Mouse (Mus musculus): ENCODE results near the gene Tbc1d2. TPM values are rescaled to one million over a fixed set of nuclear protein-coding genes. Genes with fewer than 3 reads are reported as not detected.
"Not testable (repeated sequence)": the region's sequence is repeated elsewhere in the genome, so short reads cannot be mapped to it uniquely, and the experiment has no call there.

Tbc1d2 gene
- polyA plus RNA-seq, 1 experiment from 2014 or later = 5.2 TPM

- ATAC-seq = 0 out of 2 replicates have a peak, but pooled peaks have one; percentile 25
Observed at GRCm38 (mm10) chr4:46649161-46649560, 848 bp downstream of the Tbc1d2 start.

GRCm38 (mm10) chr4:46643676-46644112 lies 6.3 kb downstream of the Tbc1d2 start:
- Histone ChIP-seq H3K27me3 (replicated peaks; ENCODE audit: control insufficient read depth, insufficient read depth, low read length) (no peaks in the 10 kb centered on the region), H3K4me3 (ENCODE audit: low read depth, low read length) (no peak overlapping the region), H3K27ac (ENCODE audit: low read depth, low read length) (peak overlapping the region; percentile 72), H3K4me2 (replicated peaks; ENCODE audit: low read depth) (no peak overlapping the region), H3K36me3 (ENCODE audit: control insufficient read depth, insufficient read depth) (no peaks in the 10 kb centered on the region; the same call in 1 of the 2 replicates), H3K9ac (ENCODE audit: low read depth, low read length) (no peak overlapping the region), H3K9me3 (ENCODE audit: control insufficient read depth) (no peaks in the 10 kb centered on the region), H3K4me1 (replicated peaks; ENCODE audit: control insufficient read depth, insufficient read depth, low read length) (peaks cover under 1% of the 10 kb centered on the region; the same call in 1 of the 2 replicates)
- 75% methylated on average over 8 of the region's 8 CpGs for WGBS
- no peak for TF ChIP-seq CTCF (IDR thresholded peaks at IDR 0.05; ENCODE audit: low read depth)
- ATAC-seq = no peak

More at GRCm38 (mm10) chr4:46649161-46649560, 848 bp downstream of the Tbc1d2 start:
- H3K9me3 ChIP-seq (ENCODE audit: control insufficient read depth) = no peaks in the 10 kb centered on the region
- H3K9ac ChIP-seq (ENCODE audit: low read depth, low read length) = peak overlapping the region; percentile 83; the same call in 1 of the 2 replicates
- 31% methylated on average over 4 of the region's 4 CpGs for WGBS
- peaks cover 8% of the 10 kb centered on the region; the same call in 1 of the 2 replicates for H3K4me1 ChIP-seq (replicated peaks; ENCODE audit: control insufficient read depth, insufficient read depth, low read length)
- H3K27me3 ChIP-seq (replicated peaks; ENCODE audit: control insufficient read depth, insufficient read depth, low read length) = 0 out of 2 replicates have a peak, but pooled peaks cover 4% of the 10 kb centered on the region
- H3K4me2 ChIP-seq (replicated peaks; ENCODE audit: low read depth) = peak overlapping the region; percentile 91
- no peaks in the 10 kb centered on the region; the same call in 1 of the 2 replicates for H3K36me3 ChIP-seq (ENCODE audit: control insufficient read depth, insufficient read depth)
- H3K4me3 ChIP-seq (ENCODE audit: low read depth, low read length) = peak overlapping the region; percentile 75
- no peak for TF ChIP-seq CTCF (IDR thresholded peaks at IDR 0.05; ENCODE audit: low read depth)
- H3K27ac ChIP-seq (ENCODE audit: low read depth, low read length) = peak overlapping the region; percentile 87; the same call in 1 of the 2 replicates

GRCm38 (mm10) chr4:46642924-46643675 lies 6.9 kb downstream of the Tbc1d2 start:
- no peak overlapping the region for H3K4me2 ChIP-seq (replicated peaks; ENCODE audit: low read depth)
- H3K9ac ChIP-seq (ENCODE audit: low read depth, low read length) = no peak overlapping the region
- no peaks in the 10 kb centered on the region; the same call in 1 of the 2 replicates for H3K36me3 ChIP-seq (ENCODE audit: control insufficient read depth, insufficient read depth)
- no peak for TF ChIP-seq CTCF (IDR thresholded peaks at IDR 0.05; ENCODE audit: low read depth)
- H3K27ac ChIP-seq (ENCODE audit: low read depth, low read length) = peak overlapping the region; percentile 72
- H3K9me3 ChIP-seq (ENCODE audit: control insufficient read depth) = no peaks in the 10 kb centered on the region
- H3K27me3 ChIP-seq (replicated peaks; ENCODE audit: control insufficient read depth, insufficient read depth, low read length) = no peaks in the 10 kb centered on the region
- ATAC-seq = peak; percentile 92
- 54% methylated on average over 8 of the region's 8 CpGs for WGBS
- H3K4me3 ChIP-seq (ENCODE audit: low read depth, low read length) = no peak overlapping the region
- no peaks in the 10 kb centered on the region; the same call in 1 of the 2 replicates for H3K4me1 ChIP-seq (replicated peaks; ENCODE audit: control insufficient read depth, insufficient read depth, low read length)

- H3K27me3 ChIP-seq (replicated peaks; ENCODE audit: control insufficient read depth, insufficient read depth, low read length) = no peaks in the 10 kb centered on the region
- no peaks in the 10 kb centered on the region for H3K9me3 ChIP-seq (ENCODE audit: control insufficient read depth)
- no peak overlapping the region for H3K4me2 ChIP-seq (replicated peaks; ENCODE audit: low read depth)
- H3K4me1 ChIP-seq (replicated peaks; ENCODE audit: control insufficient read depth, insufficient read depth, low read length) = no peaks in the 10 kb centered on the region; the same call in 1 of the 2 replicates
- ATAC-seq = no peak
- H3K36me3 ChIP-seq (ENCODE audit: control insufficient read depth, insufficient read depth) = no peaks in the 10 kb centered on the region; the same call in 1 of the 2 replicates
- 77% methylated on average over 4 of the region's 4 CpGs for WGBS
- no peak for TF ChIP-seq CTCF (IDR thresholded peaks at IDR 0.05; ENCODE audit: low read depth)
- H3K27ac ChIP-seq (ENCODE audit: low read depth, low read length) = no peak overlapping the region
- H3K4me3 ChIP-seq (ENCODE audit: low read depth, low read length) = no peak overlapping the region
- no peak overlapping the region for H3K9ac ChIP-seq (ENCODE audit: low read depth, low read length)
Observed at GRCm38 (mm10) chr4:46641283-46641682, 8.7 kb downstream of the Tbc1d2 start.

- H3K4me1 ChIP-seq (replicated peaks; ENCODE audit: control insufficient read depth, insufficient read depth, low read length) = no peaks in the 10 kb centered on the region; the same call in 1 of the 2 replicates
- H3K9ac ChIP-seq (ENCODE audit: low read depth, low read length) = no peak overlapping the region
- no peak overlapping the region for H3K4me2 ChIP-seq (replicated peaks; ENCODE audit: low read depth)
- no peaks in the 10 kb centered on the region for H3K36me3 ChIP-seq (ENCODE audit: control insufficient read depth, insufficient read depth)
- no peaks in the 10 kb centered on the region for H3K9me3 ChIP-seq (ENCODE audit: control insufficient read depth)
- H3K27me3 ChIP-seq (replicated peaks; ENCODE audit: control insufficient read depth, insufficient read depth, low read length) = no peaks in the 10 kb centered on the region
- WGBS = 61% methylated on average over 8 of the region's 8 CpGs
- ATAC-seq = no peak
- H3K4me3 ChIP-seq (ENCODE audit: low read depth, low read length) = no peak overlapping the region
- no peak overlapping the region for H3K27ac ChIP-seq (ENCODE audit: low read depth, low read length)
- TF ChIP-seq CTCF (IDR thresholded peaks at IDR 0.05; ENCODE audit: low read depth) = no peak
Observed at GRCm38 (mm10) chr4:46639866-46640265, 10.1 kb downstream of the Tbc1d2 start.

GRCm38 (mm10) chr4:46637250-46637649 lies 12.8 kb downstream of the Tbc1d2 start:
- not testable (repeated sequence) for H3K9ac ChIP-seq (ENCODE audit: low read depth, low read length); H3K36me3 ChIP-seq (ENCODE audit: control insufficient read depth, insufficient read depth); H3K27ac ChIP-seq (ENCODE audit: low read depth, low read length); H3K27me3 ChIP-seq (replicated peaks; ENCODE audit: control insufficient read depth, insufficient read depth, low read length); H3K4me3 ChIP-seq (ENCODE audit: low read depth, low read length); H3K9me3 ChIP-seq (ENCODE audit: control insufficient read depth); H3K4me2 ChIP-seq (replicated peaks; ENCODE audit: low read depth); ATAC-seq; H3K4me1 ChIP-seq (replicated peaks; ENCODE audit: control insufficient read depth, insufficient read depth, low read length)
- 92% methylated on average over 10 of the region's 10 CpGs for WGBS

Measured in intestine, postnatal 0 days (tissue).